Mouse (Mus musculus): ENCODE data around the gene AU022252.

DNA sequence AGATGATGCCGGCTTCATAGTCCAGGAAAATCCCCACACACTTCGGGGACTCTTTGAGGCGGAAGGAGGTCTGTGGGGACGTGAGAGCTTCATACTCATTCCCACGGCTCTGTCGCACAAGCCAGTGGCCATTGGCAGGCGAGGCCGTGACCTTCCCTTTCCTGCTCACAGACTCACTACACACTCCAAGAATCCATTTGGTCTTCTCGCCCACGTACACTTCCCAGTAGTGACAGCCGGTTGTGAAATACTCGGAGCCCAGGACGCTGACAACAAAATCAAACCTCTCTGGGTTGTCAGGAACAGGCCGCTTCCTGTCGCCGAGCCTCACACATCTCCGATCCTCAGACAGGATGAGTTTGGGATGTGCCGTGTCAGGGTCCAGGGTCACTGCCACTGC is 54.2 kb downstream of the AU022252 start:
- TF ChIP-seq CTCF (IDR thresholded peaks at IDR 0.05; ENCODE audit: low read depth, low read length) (no peak), POLR2A (IDR thresholded peaks at IDR 0.05; ENCODE audit: insufficient read depth, low read length) (no peak), EP300 (IDR thresholded peaks at IDR 0.05; ENCODE audit: insufficient read depth, low read depth, low read length) (no peak)

Data from ES-Bruce4 (cell line).